21 mouse cellular contexts compared by ENCODE assay signal in genomic region chr12:5048104-5048503, GRCm38 (mm10).
DNase-seq lines count a peak whose midpoint lies in the region; ATAC-seq and TF ChIP-seq lines count a peak whose summit lies in the region.
"Had no signal": no experiment of that assay in that cellular context is flagged by ENCODE, and none has a peak within 500 bp of the region (broad histone marks: within the 10 kb centered on the region; RNA-seq: fewer than 3 reads in every experiment).

No protein-coding gene starts in this region.

- no peak for TF ChIP-seq RAD21 in CH12.LX (IDR thresholded peaks at IDR 0.05; ENCODE audit: low read depth, low read length)

- no peak overlapping the region for H3K4me2 ChIP-seq in midbrain, postnatal 0 days (ENCODE audit: low read depth, low read length, poor library complexity, severe bottlenecking)
- H3K4me2 ChIP-seq in midbrain, embryonic 11.5 days, result no peak overlapping the region
- H3K4me2 ChIP-seq in CH12.LX (ENCODE audit: insufficient read depth, low read depth, poor library complexity, severe bottlenecking), result no peak overlapping the region
- no peak overlapping the region for H3K4me2 ChIP-seq in kidney, embryonic 16.5 days (replicated peaks; ENCODE audit: low read depth, low read length)
- H3K4me2 ChIP-seq in heart, embryonic 12.5 days, result no peak overlapping the region

- H3K36me3 ChIP-seq in midbrain, postnatal 0 days (ENCODE audit: insufficient read depth, low read length), result 0 out of 2 replicates have a peak, but pooled peaks cover 3% of the 10 kb centered on the region
- H3K36me3 ChIP-seq in midbrain, embryonic 11.5 days (ENCODE audit: control insufficient read depth, insufficient read depth, low read length), result no peaks in the 10 kb centered on the region
- H3K36me3 ChIP-seq in CH12.LX (replicated peaks in 1 of 2; ENCODE audit: control insufficient read depth in 1 of 2, insufficient read depth in 1 of 2, low read length in 1 of 2) (peaks cover 0 to 7% of the 10 kb centered on the region in 2 experiments), ES-E14 (ENCODE audit: control insufficient read depth, insufficient read depth, low read length, poor library complexity, severe bottlenecking) (0 out of 2 replicates have a peak, but pooled peaks cover 1% of the 10 kb centered on the region)
- H3K36me3 ChIP-seq in kidney, embryonic 16.5 days (ENCODE audit: insufficient read depth, low read length), result peaks cover 9% of the 10 kb centered on the region; the same call in 1 of the 2 replicates
- H3K36me3 ChIP-seq in heart, embryonic 12.5 days, result peaks cover 10% of the 10 kb centered on the region

- DNase-seq in midbrain, postnatal 0 days (ENCODE audit: low spot score), result no peak
- no peak for DNase-seq in midbrain, embryonic 11.5 days (ENCODE audit: low spot score, missing footprints)
- no peak for DNase-seq in CH12.LX (ENCODE audit: extremely low read depth)
- no peak for DNase-seq in ES-E14 (ENCODE audit: low read depth, low spot score)
- DNase-seq: adrenal gland, adult 2 months; adrenal gland, adult 8-10 months; adrenal gland, postnatal 10 days; adrenal gland, postnatal 14 days; adrenal gland, postnatal 25 days; adrenal gland, postnatal 36 days; B cell, adult 2 months; cerebellum, adult 11 months; cerebellum, adult 11-12 months; cerebellum, adult 18-20 months; cerebellum, adult 2 months; cerebellum, adult 8-10 months had no signal

- peaks cover 17% of the 10 kb centered on the region for H3K9me3 ChIP-seq in midbrain, postnatal 0 days (ENCODE audit: low read length)
- peaks cover 12% of the 10 kb centered on the region for H3K9me3 ChIP-seq in midbrain, embryonic 11.5 days (ENCODE audit: control insufficient read depth, low read length)
- H3K9me3 ChIP-seq in CH12.LX (replicated peaks; ENCODE audit: low read length), result peaks cover 9% of the 10 kb centered on the region
- no peaks in the 10 kb centered on the region for H3K9me3 ChIP-seq in ES-E14 (ENCODE audit: control insufficient read depth, insufficient read depth, low read depth, low read length)
- H3K9me3 ChIP-seq in kidney, embryonic 16.5 days (ENCODE audit: low read length), result peaks cover 27% of the 10 kb centered on the region
- peaks cover 26% of the 10 kb centered on the region for H3K9me3 ChIP-seq in heart, embryonic 12.5 days (replicated peaks)

- no peak for ATAC-seq in midbrain, postnatal 0 days (ENCODE audit: low FRiP score)
- ATAC-seq in midbrain, embryonic 11.5 days (ENCODE audit: low FRiP score), result no peak
- ATAC-seq in kidney, embryonic 16.5 days (ENCODE audit: low FRiP score, low TSS enrichment), result no peak
- ATAC-seq in heart, embryonic 12.5 days (ENCODE audit: insufficient number of reproducible peaks, low FRiP score), result no peak
- ATAC-seq: activated CD4-positive, CD25-positive, alpha-beta regulatory T cell, adult 4 months; CD4-positive, CD25-positive, alpha-beta regulatory T cell, adult 4 months; Patski had no signal

- no peaks in the 10 kb centered on the region for H3K27me3 ChIP-seq in midbrain, postnatal 0 days (ENCODE audit: insufficient read depth, low read length)
- H3K27me3 ChIP-seq in midbrain, embryonic 11.5 days (ENCODE audit: control insufficient read depth, insufficient read depth, low read length), result no peaks in the 10 kb centered on the region
- no peaks in the 10 kb centered on the region for H3K27me3 ChIP-seq in CH12.LX (replicated peaks)
- H3K27me3 ChIP-seq in kidney, embryonic 16.5 days (ENCODE audit: insufficient read depth, low read length), result no peaks in the 10 kb centered on the region
- no peaks in the 10 kb centered on the region for H3K27me3 ChIP-seq in heart, embryonic 12.5 days (replicated peaks)
- H3K27me3 ChIP-seq: Patski had no signal

- no peaks in the 10 kb centered on the region for H3K4me1 ChIP-seq in midbrain, postnatal 0 days (ENCODE audit: insufficient read depth, low read length)
- no peaks in the 10 kb centered on the region for H3K4me1 ChIP-seq in midbrain, embryonic 11.5 days (ENCODE audit: control insufficient read depth, insufficient read depth, low read length)
- H3K4me1 ChIP-seq in CH12.LX (ENCODE audit: control insufficient read depth in 1 of 2, insufficient read depth in 2 of 2) (no peaks in the 10 kb centered on the region), ES-E14 (ENCODE audit: control insufficient read depth in 2 of 2, insufficient read depth in 2 of 2, low read length in 2 of 2, poor library complexity in 1 of 2) (no peaks in the 10 kb centered on the region)
- H3K4me1 ChIP-seq in kidney, embryonic 16.5 days (ENCODE audit: insufficient read depth, low read length), result no peaks in the 10 kb centered on the region
- H3K4me1 ChIP-seq in heart, embryonic 12.5 days (replicated peaks), result no peaks in the 10 kb centered on the region

- no peaks in the 10 kb centered on the region for H3K79me2 ChIP-seq in CH12.LX (replicated peaks; ENCODE audit: control insufficient read depth, extremely low read depth, insufficient read depth, poor library complexity, severe bottlenecking)

- TF ChIP-seq EP300 in CH12.LX (IDR thresholded peaks at IDR 0.05; ENCODE audit: low read length), result no peak

- dilution Hi-C loops in CH12.LX (cut with MboI; ENCODE audit: extremely low pct_ligation_motif_present, extremely low pct_unique_long_range_greater_than_20kb, low sequenced_read_pairs), result no loop called here

- 0 out of 2 replicates have a peak, but pooled peaks have one; percentile 6 for TF ChIP-seq CTCF in midbrain, postnatal 0 days (IDR thresholded peaks at IDR 0.05)
- no peak for TF ChIP-seq CTCF in CH12.LX (conservative IDR thresholded peaks at IDR 0.05 in 1 of 2, IDR thresholded peaks at IDR 0.05 in 1 of 2; ENCODE audit: low read depth in 2 of 2, low read length in 2 of 2)

- in situ Hi-C loops in CH12.LX (cut with MboI; ENCODE audit: low pct_ligation_motif_present, low pct_unique_long_range_greater_than_20kb, low sequenced_read_pairs) (no loop called here), ES-E14 (cut with MboI; ENCODE audit: low sequenced_read_pairs in 2 of 2, unreplicated experiment in 2 of 2) (no loop called here)

- no peak for TF ChIP-seq POLR2A in CH12.LX (IDR thresholded peaks at IDR 0.05; ENCODE audit: low read depth, low read length)

- H3K4me3 ChIP-seq in midbrain, postnatal 0 days (ENCODE audit: low read depth, low read length), result no peak overlapping the region
- H3K4me3 ChIP-seq in midbrain, embryonic 11.5 days (ENCODE audit: low read depth, low read length), result no peak overlapping the region
- H3K4me3 ChIP-seq in CH12.LX (replicated peaks in 1 of 3; ENCODE audit: low read depth in 2 of 3, low read length in 2 of 3, poor library complexity in 1 of 3), result no peak overlapping the region
- H3K4me3 ChIP-seq in ES-E14 (ENCODE audit: insufficient read depth in 1 of 2, low read depth in 1 of 2, low read length in 2 of 2, poor library complexity in 1 of 2, severe bottlenecking in 1 of 2), result no peak overlapping the region
- H3K4me3 ChIP-seq in kidney, embryonic 16.5 days (ENCODE audit: low read length), result no peak overlapping the region
- no peak overlapping the region for H3K4me3 ChIP-seq in heart, embryonic 12.5 days

- WGBS in midbrain, postnatal 0 days, result 92% methylated on average over 4 of the region's 4 CpGs
- WGBS in midbrain, embryonic 11.5 days, result 97% methylated on average over 4 of the region's 4 CpGs
- 97% methylated on average over 4 of the region's 4 CpGs for WGBS in kidney, embryonic 16.5 days
- WGBS in heart, embryonic 12.5 days, result 92% methylated on average over 4 of the region's 4 CpGs

- no peak overlapping the region for H3K9ac ChIP-seq in midbrain, postnatal 0 days (replicated peaks; ENCODE audit: low read length, poor library complexity, severe bottlenecking)
- no peak overlapping the region for H3K9ac ChIP-seq in midbrain, embryonic 11.5 days (ENCODE audit: low read length)
- no peak overlapping the region for H3K9ac ChIP-seq in CH12.LX (ENCODE audit: insufficient read depth, low read depth)
- H3K9ac ChIP-seq in ES-E14 (ENCODE audit: insufficient read depth, low read depth, low read length, poor library complexity, severe bottlenecking), result no peak overlapping the region
- H3K9ac ChIP-seq in kidney, embryonic 16.5 days (replicated peaks; ENCODE audit: low read length), result no peak overlapping the region
- H3K9ac ChIP-seq in heart, embryonic 12.5 days, result no peak overlapping the region

- H3K27ac ChIP-seq in midbrain, postnatal 0 days (ENCODE audit: low read depth, low read length), result no peak overlapping the region
- H3K27ac ChIP-seq in midbrain, embryonic 11.5 days (ENCODE audit: low read depth, low read length), result no peak overlapping the region
- H3K27ac ChIP-seq in CH12.LX (ENCODE audit: insufficient read depth, low read depth) (no peak overlapping the region), ES-E14 (ENCODE audit: insufficient read depth, low read depth, low read length, poor library complexity, severe bottlenecking) (no peak overlapping the region)
- H3K27ac ChIP-seq in kidney, embryonic 16.5 days (ENCODE audit: low read length), result no peak overlapping the region
- no peak overlapping the region for H3K27ac ChIP-seq in heart, embryonic 12.5 days (ENCODE audit: poor library complexity, severe bottlenecking)

TF ChIP-seq in CH12.LX, 34 proteins besides CTCF, POLR2A, EP300 and RAD21:
- TF ChIP-seq ZNF384 (IDR thresholded peaks at IDR 0.05; ENCODE audit: low read depth, low read length), result peak; percentile 22; the same call in 1 of the 2 replicates
- no peak for TF ChIP-seq JUN (IDR thresholded peaks at IDR 0.05; ENCODE audit: insufficient read depth, low read depth, low read length)
- TF ChIP-seq SIN3A (IDR thresholded peaks at IDR 0.05; ENCODE audit: low read length), result no peak

TF ChIP-seq in ES-E14, 5 proteins besides CTCF, POLR2A, EP300 and RAD21:
- TF ChIP-seq CHD2 (IDR thresholded peaks at IDR 0.05; ENCODE audit: low read depth, low read length) (no peak), ZNF384 (IDR thresholded peaks at IDR 0.05; ENCODE audit: low read depth, low read length) (peak; percentile 91), ZC3H11A (IDR thresholded peaks at IDR 0.05; ENCODE audit: borderline replicate concordance, low read depth, low read length) (no peak)
